ENCODE assay signal across 8 mouse cellular contexts in the genomic region with DNA sequence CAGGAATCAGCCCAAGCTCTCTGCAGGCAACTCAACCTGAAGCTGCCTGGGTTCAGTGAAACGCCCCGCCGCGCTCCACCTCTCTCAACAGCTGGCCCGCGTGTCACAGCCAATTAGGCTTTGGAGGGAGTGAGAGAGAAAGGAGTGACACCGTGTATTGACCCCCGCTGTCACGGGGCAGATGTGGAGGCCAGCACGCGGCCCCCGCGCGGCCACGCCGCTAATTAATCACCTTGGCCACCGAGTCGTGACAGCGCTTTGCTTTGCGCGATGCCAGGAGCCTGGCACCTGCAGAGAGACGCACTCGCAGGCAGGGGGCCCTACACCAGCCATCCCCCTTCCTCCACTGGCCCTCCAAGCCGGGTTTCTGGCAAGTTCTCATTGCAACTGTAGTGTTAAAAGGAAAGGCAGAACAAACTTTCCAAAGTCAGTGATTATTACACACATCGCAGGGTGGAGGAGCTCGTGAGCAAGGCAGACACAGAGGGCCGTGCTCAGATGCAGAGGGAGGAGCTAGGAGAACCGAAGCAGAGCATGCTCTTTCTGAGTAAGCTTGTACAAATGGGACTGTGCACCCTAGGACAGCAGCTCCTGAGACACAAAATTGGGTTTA.
A peak's percentile ranks its signal among the peaks of the same experiment; 100 is the strongest.
DNase-seq lines count a peak whose midpoint lies in the region; ATAC-seq and TF ChIP-seq lines count a peak whose summit lies in the region.

No protein-coding gene starts in this region.

- H3K9me3 ChIP-seq in forebrain, embryonic 11.5 days (ENCODE audit: control insufficient read depth, low read length): no peaks in the 10 kb centered on the region
- H3K9me3 ChIP-seq in liver, embryonic 16.5 days (replicated peaks; ENCODE audit: control insufficient read depth, low read length): no peaks in the 10 kb centered on the region

- H3K36me3 ChIP-seq in thymus, adult 2 months (ENCODE audit: control insufficient read depth, insufficient read depth, low read length): no peaks in the 10 kb centered on the region
- H3K36me3 ChIP-seq in forebrain, embryonic 11.5 days (ENCODE audit: control insufficient read depth, insufficient read depth, low read length): no peaks in the 10 kb centered on the region
- H3K36me3 ChIP-seq in liver, embryonic 16.5 days (ENCODE audit: control insufficient read depth, insufficient read depth): no peaks in the 10 kb centered on the region

- H3K27me3 ChIP-seq in thymus, adult 2 months (ENCODE audit: control insufficient read depth, insufficient read depth, low read length): no peaks in the 10 kb centered on the region
- H3K27me3 ChIP-seq in forebrain, embryonic 11.5 days (ENCODE audit: control insufficient read depth, insufficient read depth, low read length): 0 out of 2 replicates have a peak, but pooled peaks cover 2% of the 10 kb centered on the region
- peaks cover 4% of the 10 kb centered on the region; the same call in 1 of the 2 replicates for H3K27me3 ChIP-seq in liver, embryonic 16.5 days (ENCODE audit: control insufficient read depth, insufficient read depth, low read depth, low read length)

- no peak overlapping the region for H3K27ac ChIP-seq in thymus, adult 2 months (ENCODE audit: control insufficient read depth, insufficient read depth, low read length)
- H3K27ac ChIP-seq in forebrain, embryonic 11.5 days (ENCODE audit: low read depth, low read length): no peak overlapping the region
- no peak overlapping the region for H3K27ac ChIP-seq in liver, embryonic 16.5 days (ENCODE audit: low read length)

- peak; percentile 7 for DNase-seq in thymus, postnatal 4 days
- no peak for DNase-seq in thymus, adult 2 months
- DNase-seq in forebrain, embryonic 11.5 days (ENCODE audit: low spot score): peak; percentile 76
- peak; percentile 28 for DNase-seq in hindlimb bud, embryonic 11.5 days (ENCODE audit: extremely low spot score, low read depth, low spot score)
- peak; percentile 67 for DNase-seq in retina, embryonic 14.5 days (ENCODE audit: low spot score)
- DNase-seq in urinary bladder, postnatal 4 days (ENCODE audit: low spot score in 2 of 2): no peak

- peak; percentile 62 for ATAC-seq in forebrain, embryonic 11.5 days (replicated peaks; ENCODE audit: low FRiP score)
- no peak for ATAC-seq in liver, embryonic 16.5 days (ENCODE audit: low read depth)
- no peak for ATAC-seq in megakaryocyte-erythroid progenitor cell, adult 5-6 weeks (replicated peaks; ENCODE audit: low FRiP score, low TSS enrichment, poor library complexity, severe bottlenecking)

- H3K4me1 ChIP-seq in thymus, adult 2 months (replicated peaks; ENCODE audit: control insufficient read depth, insufficient read depth, low read length): no peaks in the 10 kb centered on the region
- H3K4me1 ChIP-seq in forebrain, embryonic 11.5 days (replicated peaks; ENCODE audit: control insufficient read depth, insufficient read depth, low read length): 0 out of 2 replicates have a peak, but pooled peaks cover 3% of the 10 kb centered on the region
- no peaks in the 10 kb centered on the region for H3K4me1 ChIP-seq in liver, embryonic 16.5 days (ENCODE audit: control insufficient read depth, low read depth, low read length)

- no peak for TF ChIP-seq CTCF in thymus, adult 2 months (IDR thresholded peaks at IDR 0.05; ENCODE audit: borderline replicate concordance, control insufficient read depth, extremely low read depth, insufficient read depth, low read length, poor library complexity)

- peak overlapping the region; percentile 76 for H3K4me2 ChIP-seq in forebrain, embryonic 11.5 days (ENCODE audit: low read depth, low read length, severe bottlenecking)
- peak overlapping the region; percentile 36; the same call in 1 of the 2 replicates for H3K4me2 ChIP-seq in liver, embryonic 16.5 days (ENCODE audit: low read depth, low read length)

- peak overlapping the region; percentile 30 for H3K9ac ChIP-seq in forebrain, embryonic 11.5 days (ENCODE audit: low read length)
- H3K9ac ChIP-seq in liver, embryonic 16.5 days (ENCODE audit: low read depth, low read length): no peak overlapping the region

- 7% methylated on average over 28 of the region's 28 CpGs for WGBS in thymus, adult 2 months
- 1% methylated on average over 28 of the region's 28 CpGs for WGBS in forebrain, embryonic 11.5 days
- WGBS in liver, embryonic 16.5 days (ENCODE audit: insufficient replicate concordance): 3% methylated on average over 28 of the region's 28 CpGs

- no peak for TF ChIP-seq POLR2A in thymus, adult 2 months (IDR thresholded peaks at IDR 0.05; ENCODE audit: control insufficient read depth, extremely low read depth, insufficient read depth, low read length, poor library complexity)

- no peak overlapping the region for H3K4me3 ChIP-seq in thymus, adult 2 months (ENCODE audit: control insufficient read depth, insufficient read depth, low read length)
- H3K4me3 ChIP-seq in forebrain, embryonic 11.5 days (ENCODE audit: low read depth, low read length): peak overlapping the region; percentile 25
- 0 out of 2 replicates have a peak overlapping the region, but pooled peaks have one; percentile 1 for H3K4me3 ChIP-seq in liver, embryonic 16.5 days (ENCODE audit: low read depth, low read length)

Comparison
In these comparisons a context has a peak if more than half of its experiments do, and no peak if none do; other contexts are left out.
1. DNase-seq: peak in thymus, postnatal 4 days (single experiment), forebrain, embryonic 11.5 days (single experiment), hindlimb bud, embryonic 11.5 days (single experiment) and retina, embryonic 14.5 days (single experiment); none in thymus, adult 2 months (single experiment) and urinary bladder, postnatal 4 days (0 of 2).